ENCODE assay signal across 25 mouse cellular contexts in the genomic region with DNA sequence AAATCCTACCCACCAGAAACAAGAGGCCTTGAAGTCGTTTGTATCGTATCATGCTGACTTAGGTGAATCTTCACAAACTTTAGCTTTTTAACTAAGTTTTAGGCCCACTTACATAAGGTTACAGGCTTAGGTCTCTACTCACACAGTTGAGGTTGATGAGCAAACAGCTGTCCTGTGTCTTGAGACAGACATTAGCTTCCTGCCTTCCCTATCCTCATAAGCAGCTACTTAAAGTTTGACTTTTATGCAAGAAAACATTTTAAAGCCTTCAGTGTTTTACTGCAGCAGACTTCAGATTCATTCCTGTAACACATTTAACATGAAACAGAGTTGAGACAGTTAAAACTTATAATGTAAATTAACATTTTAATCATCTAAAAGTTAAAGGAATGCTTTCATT. TPM values are rescaled to one million over a fixed set of nuclear protein-coding genes. Genes with fewer than 3 reads are reported as not detected.
DNase-seq lines count a peak whose midpoint lies in the region; ATAC-seq and TF ChIP-seq lines count a peak whose summit lies in the region.
"Had no signal": no experiment of that assay in that cellular context is flagged by ENCODE, and none has a peak within 500 bp of the region (broad histone marks: within the 10 kb centered on the region; RNA-seq: fewer than 3 reads in every experiment).

No protein-coding gene starts in this region.

- H3K9ac ChIP-seq in lung, postnatal 0 days (replicated peaks; ENCODE audit: low read depth), result no peak overlapping the region
- H3K9ac ChIP-seq in liver, embryonic 12.5 days, result peak overlapping the region; percentile 48
- H3K9ac ChIP-seq in liver, postnatal 0 days (replicated peaks), result no peak overlapping the region
- H3K9ac ChIP-seq: forebrain, embryonic 13.5 days; hindbrain, embryonic 15.5 days had no signal

- H3K36me3 ChIP-seq in lung, postnatal 0 days (ENCODE audit: insufficient read depth, low read length), result no peaks in the 10 kb centered on the region
- no peaks in the 10 kb centered on the region; the same call in 1 of the 2 replicates for H3K36me3 ChIP-seq in liver, embryonic 12.5 days
- 0 out of 2 replicates have a peak, but pooled peaks cover 5% of the 10 kb centered on the region for H3K36me3 ChIP-seq in liver, postnatal 0 days (replicated peaks; ENCODE audit: insufficient read depth, low read length)
- H3K36me3 ChIP-seq: hindbrain, embryonic 10.5 days; hindbrain, embryonic 15.5 days had no signal

- H3K4me3 ChIP-seq in lung, postnatal 0 days (ENCODE audit: low read depth, low read length), result no peak overlapping the region
- H3K4me3 ChIP-seq in liver, embryonic 12.5 days, result no peak overlapping the region
- H3K4me3 ChIP-seq in liver, postnatal 0 days (ENCODE audit: low read depth, low read length), result no peak overlapping the region
- H3K4me3 ChIP-seq: forebrain, embryonic 13.5 days; hindbrain, embryonic 10.5 days; hindbrain, embryonic 15.5 days had no signal

- TF ChIP-seq EP300 in lung, postnatal 0 days (IDR thresholded peaks at IDR 0.05), result no peak
- no peak for TF ChIP-seq EP300 in liver, postnatal 0 days (IDR thresholded peaks at IDR 0.05; ENCODE audit: low read depth)

- H3K4me2 ChIP-seq in lung, postnatal 0 days (replicated peaks; ENCODE audit: low read depth, low read length), result no peak overlapping the region
- H3K4me2 ChIP-seq in liver, embryonic 12.5 days, result 0 out of 2 replicates have a peak overlapping the region, but pooled peaks have one; percentile 17
- H3K4me2 ChIP-seq in liver, postnatal 0 days (ENCODE audit: low read depth, low read length), result 0 out of 2 replicates have a peak overlapping the region, but pooled peaks have one; percentile 4
- H3K4me2 ChIP-seq: forebrain, embryonic 13.5 days; hindbrain, embryonic 15.5 days had no signal

- H3K9me3 ChIP-seq in lung, postnatal 0 days (ENCODE audit: low read length), result no peaks in the 10 kb centered on the region
- no peaks in the 10 kb centered on the region for H3K9me3 ChIP-seq in liver, embryonic 12.5 days (replicated peaks)
- H3K9me3 ChIP-seq in liver, postnatal 0 days (ENCODE audit: low read length), result no peaks in the 10 kb centered on the region
- H3K9me3 ChIP-seq: forebrain, embryonic 13.5 days; hindbrain, embryonic 10.5 days; hindbrain, embryonic 15.5 days had no signal

- no peaks in the 10 kb centered on the region for H3K4me1 ChIP-seq in lung, postnatal 0 days (ENCODE audit: insufficient read depth, low read depth, low read length)
- H3K4me1 ChIP-seq in liver, embryonic 12.5 days, result peaks cover 84% of the 10 kb centered on the region
- peaks cover 36% of the 10 kb centered on the region for H3K4me1 ChIP-seq in liver, postnatal 0 days (ENCODE audit: insufficient read depth)
- H3K4me1 ChIP-seq: forebrain, embryonic 13.5 days; hindbrain, embryonic 10.5 days; hindbrain, embryonic 15.5 days had no signal

- no peak overlapping the region for H3K27ac ChIP-seq in lung, postnatal 0 days (ENCODE audit: low read length)
- H3K27ac ChIP-seq in liver, embryonic 12.5 days, result peak overlapping the region; percentile 81
- H3K27ac ChIP-seq in liver, postnatal 0 days (ENCODE audit: low read depth), result peak overlapping the region; percentile 49; the same call in 1 of the 2 replicates
- H3K27ac ChIP-seq: forebrain, embryonic 13.5 days; hindbrain, embryonic 10.5 days; hindbrain, embryonic 15.5 days had no signal

- no peak for ATAC-seq in lung, postnatal 0 days
- no peak for ATAC-seq in liver, embryonic 12.5 days
- no peak for ATAC-seq in liver, postnatal 0 days
- ATAC-seq: activated CD4-positive, CD25-positive, alpha-beta regulatory T cell, adult 4 months; forebrain, embryonic 13.5 days; inflammation-experienced regulatory T-cells, adult 6 months; midbrain, embryonic 16.5 days had no signal

- 69% methylated on average over 2 of the region's 2 CpGs for WGBS in lung, postnatal 0 days
- 60% methylated on average over 2 of the region's 2 CpGs for WGBS in liver, embryonic 12.5 days (ENCODE audit: insufficient replicate concordance)
- 81% methylated on average over 2 of the region's 2 CpGs for WGBS in liver, postnatal 0 days (ENCODE audit: insufficient replicate concordance)

- peak; percentile 10 for DNase-seq in kidney, postnatal 14 days
- no peak for DNase-seq in kidney, adult 9 months
- DNase-seq in lung, postnatal 0 days (ENCODE audit: low spot score), result peak; percentile 57
- DNase-seq in lung, postnatal 25 days (ENCODE audit: low spot score), result no peak
- DNase-seq in liver, postnatal 0 days, result no peak
- no peak for DNase-seq in adrenal gland, postnatal 25 days
- DNase-seq: adrenal gland, adult 2 months; B cell, adult 2 months; cerebellum, adult 8-10 months; cerebellum, postnatal 36 days; gastrocnemius, postnatal 10 days; heart, postnatal 14 days; kidney, adult 18-20 months; kidney, postnatal 4 days; right cerebral cortex, adult 18-20 months; thymus, adult 2 months; thymus, postnatal 36 days had no signal

- no peak for TF ChIP-seq CTCF in lung, postnatal 0 days (IDR thresholded peaks at IDR 0.05)
- no peak for TF ChIP-seq CTCF in liver, postnatal 0 days (IDR thresholded peaks at IDR 0.05; ENCODE audit: low read depth)

- H3K27me3 ChIP-seq in lung, postnatal 0 days (replicated peaks; ENCODE audit: insufficient read depth, low read length), result no peaks in the 10 kb centered on the region
- H3K27me3 ChIP-seq in liver, embryonic 12.5 days (replicated peaks), result no peaks in the 10 kb centered on the region
- H3K27me3 ChIP-seq in liver, postnatal 0 days (ENCODE audit: insufficient read depth, low read length), result no peaks in the 10 kb centered on the region
- H3K27me3 ChIP-seq: forebrain, embryonic 13.5 days; hindbrain, embryonic 15.5 days had no signal

RNA-seq across cellular contexts. Expression of a gene that starts 37.0 kb away (rescaled TPM):
- polyA plus RNA-seq in lung, postnatal 0 days (2015; fragmentation: Nextera tagmentation; extraction: Ambion mirVana), result 133 and 156 TPM in 2 replicates
- polyA plus RNA-seq in liver, embryonic 12.5 days (2016; fragmentation: Nextera tagmentation; extraction: Ambion mirVana), result 125 and 126 TPM in 2 replicates
- 160 and 165 TPM in 2 replicates for polyA plus RNA-seq in liver, postnatal 0 days (2015; fragmentation: Nextera tagmentation; extraction: Ambion mirVana)
- 107 and 112 TPM in 2 replicates for total RNA-seq in adrenal gland, postnatal 25 days (2021)

RNA-seq across cellular contexts. Expression of a gene that starts 46.2 kb away (rescaled TPM):
- 11.7 and 13.7 TPM in 2 replicates for polyA plus RNA-seq in lung, postnatal 0 days (2015; fragmentation: Nextera tagmentation; extraction: Ambion mirVana)
- 16.5 and 17.8 TPM in 2 replicates for polyA plus RNA-seq in liver, embryonic 12.5 days (2016; fragmentation: Nextera tagmentation; extraction: Ambion mirVana)
- 265 and 296 TPM in 2 replicates for polyA plus RNA-seq in liver, postnatal 0 days (2015; fragmentation: Nextera tagmentation; extraction: Ambion mirVana)
- 59.1 and 63.8 TPM in 2 replicates for total RNA-seq in adrenal gland, postnatal 25 days (2021)
- total RNA-seq: granulocyte monocyte progenitor cell, adult 5-6 weeks had no signal

Comparison
In these comparisons a context has a peak if more than half of its experiments do, and no peak if none do; other contexts are left out.
1. DNase-seq: peak in kidney, postnatal 14 days (single experiment) and lung, postnatal 0 days (single experiment); none in kidney, adult 9 months (single experiment), lung, postnatal 25 days (single experiment), liver, postnatal 0 days (single experiment) and adrenal gland, postnatal 25 days (single experiment).
2. RNA of a gene that starts 46.2 kb away (polyA plus RNA-seq): 265 to 296 TPM in liver, postnatal 0 days; 16.5 to 17.8 TPM in liver, embryonic 12.5 days and 11.7 to 13.7 TPM in lung, postnatal 0 days; every median in the first group is over 10 times any median in the second.